Mouse (Mus musculus) adrenal gland, adult 10 weeks (tissue): Measurements from ENCODE around the gene Ntsr1. TPM values are rescaled to one million over a fixed set of nuclear protein-coding genes. Genes with fewer than 3 reads are reported as not detected.

Source experiments
- polyA plus RNA-seq: library from polyadenylated mRNA; stranded (reverse); fragments of 350-450 nt; fragmentation: Illumina TruSeq; extraction: RNeasy Lipid Tissue Mini Kit (QIAGEN cat#74804); gene quantifications from one replicate; pipeline ENCODE4 v1.2.3, GENCODE M21; 2014; ENCODE audit warnings: low read depth, low replicate concordance

Gene Ntsr1
- not detected for polyA plus RNA-seq

DNA sequence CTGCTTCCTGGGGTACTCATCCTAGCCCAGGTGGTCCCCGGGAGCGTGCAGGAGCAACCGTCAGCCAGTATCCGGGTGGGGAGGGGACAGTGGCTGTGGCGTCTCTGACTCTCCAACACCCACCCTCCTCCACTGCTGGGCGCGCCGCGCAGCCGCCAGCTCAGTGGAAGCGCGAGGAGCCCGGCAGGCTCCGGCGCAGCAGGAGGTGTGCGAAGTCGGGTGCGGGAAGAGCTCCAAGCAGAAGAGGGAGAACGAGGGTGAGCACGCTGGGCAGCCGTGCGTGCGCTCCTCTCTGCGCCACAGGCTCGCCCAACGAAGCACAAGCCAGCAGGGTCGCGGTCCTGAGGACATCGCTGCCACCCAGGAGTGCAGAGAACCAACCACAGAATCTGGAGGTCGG, at the start of gene Ntsr1:
TSS of gene Ntsr1 (plus strand) at position 236 of the 400 bp plus-strand sequence.

DNA sequence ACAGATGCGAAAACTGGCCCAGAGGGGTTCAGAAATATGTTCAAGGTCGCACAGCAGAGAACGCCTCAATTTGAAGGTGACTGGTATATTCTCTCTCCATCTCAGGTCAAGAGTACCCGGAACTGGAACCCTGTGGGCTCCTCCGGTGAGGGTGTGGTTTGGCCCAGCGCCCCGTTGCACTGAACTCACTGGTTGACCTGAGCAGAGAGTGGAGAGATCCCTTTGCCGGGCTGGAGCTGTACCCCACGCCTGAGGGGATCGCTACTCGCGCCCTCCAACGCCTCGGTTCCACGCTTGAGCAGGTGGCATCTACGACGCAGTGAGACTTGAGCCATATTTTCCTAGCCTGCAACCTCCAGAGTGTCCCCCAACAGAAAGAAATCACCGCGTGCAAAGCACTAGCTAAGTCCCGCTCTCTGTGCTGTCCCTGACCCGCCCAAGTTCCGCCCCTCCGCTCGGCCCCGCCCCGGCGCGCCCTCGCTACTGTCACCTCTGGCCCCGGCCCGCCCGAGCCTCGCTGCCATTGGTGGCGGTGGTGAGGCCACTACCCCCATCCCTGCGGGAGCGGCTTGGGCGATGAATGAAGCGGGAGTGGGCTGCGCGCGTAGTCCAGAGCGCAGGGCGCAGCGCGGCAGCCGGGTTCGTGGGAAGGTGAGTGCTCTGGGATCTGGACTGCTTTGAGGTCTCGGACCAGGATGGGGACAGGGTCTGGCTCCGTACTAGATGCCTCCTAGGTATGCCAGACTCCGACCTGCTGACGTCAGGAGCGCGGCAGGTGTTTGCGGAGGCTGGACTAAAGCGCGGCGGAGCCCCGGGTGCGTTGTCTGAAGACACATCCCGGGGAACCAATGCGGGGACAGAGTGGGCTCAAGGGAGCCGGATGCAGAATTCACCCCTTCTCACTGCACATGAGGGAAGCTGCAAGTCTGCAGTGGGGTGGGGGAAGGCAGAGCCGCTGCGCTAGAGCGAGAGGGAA, 43.8 kb upstream of the Ntsr1 start, which contains the start of gene Slco4a1:
TSS of gene Slco4a1 (plus strand) at position 523 of the 976 bp plus-strand sequence.

GRCm38 (mm10) chr2:180581002-180581401, 81.2 kb downstream of the Ntsr1 start, which contains the start of gene Mrgbp:
Gene Mrgbp, plus strand, starts transcription at chr2:180581304.

GRCm38 (mm10) chr2:180589123-180589831, 89.5 kb downstream of the Ntsr1 start, which contains the start of gene Ogfr:
Gene Ogfr, plus strand, starts transcription at chr2:180589245.

Other genes starting within 250 kb of the Ntsr1 start
- gene Rps21, start 242.6 kb upstream of the Ntsr1 start, polyA plus RNA-seq: 109 TPM
- gene Cables2, start 226.5 kb upstream of the Ntsr1 start, polyA plus RNA-seq: 9.2 TPM
- gene Rbbp8nl, start 210.1 kb upstream of the Ntsr1 start, polyA plus RNA-seq: not detected
- not detected for gene Gata5, start 165.3 kb upstream of the Ntsr1 start, polyA plus RNA-seq
- gene Slco4a1, start 43.7 kb upstream of the Ntsr1 start, polyA plus RNA-seq: not detected
- 17.7 TPM for gene Mrgbp, start 81.3 kb downstream of the Ntsr1 start, polyA plus RNA-seq
- 14.9 TPM for gene Ogfr, start 89.3 kb downstream of the Ntsr1 start, polyA plus RNA-seq
- not detected for gene Col9a3, start 97.8 kb downstream of the Ntsr1 start, polyA plus RNA-seq
- gene Tcfl5, start 142.7 kb downstream of the Ntsr1 start, polyA plus RNA-seq: not detected
- 17.3 TPM for gene Dido1, start 210.0 kb downstream of the Ntsr1 start, polyA plus RNA-seq
- gene Gid8, start 210.1 kb downstream of the Ntsr1 start, polyA plus RNA-seq: 51.3 TPM
- gene Slc17a9, start 225.3 kb downstream of the Ntsr1 start, polyA plus RNA-seq: not detected